Mouse (Mus musculus) bone marrow macrophage, adult 2 months (primary cell): ENCODE data around the gene Dohh. TPM values are rescaled to one million over a fixed set of nuclear protein-coding genes. Genes with fewer than 3 reads are reported as not detected.

Source experiments
- H3K27ac ChIP-seq: 2 replicates; pipeline ENCODE4 v1.5.1; 2012; ENCODE audit warnings: low read depth, low read length; ENCODE audit not compliant: insufficient read depth
- H3K4me1 ChIP-seq: 2 replicates; pipeline ENCODE4 v1.6.1; 2012; ENCODE audit warnings: low read length; ENCODE audit not compliant: control insufficient read depth, insufficient read depth
- H3K4me3 ChIP-seq: 2 replicates; pipeline ENCODE4 v1.5.1; 2012; ENCODE audit warnings: mild to moderate bottlenecking, low read length, moderate library complexity; ENCODE audit not compliant: insufficient read depth
- CTCF ChIP-seq: IDR thresholded peaks from 2 replicates; pipeline ENCODE4 v1.5.1; 2012; ENCODE audit warnings: low read depth, mild to moderate bottlenecking, low read length, moderate library complexity
- POLR2A ChIP-seq: IDR thresholded peaks from 2 replicates; pipeline ENCODE4 v1.6.1; 2012; ENCODE audit warnings: mild to moderate bottlenecking, low read depth, low read length, borderline replicate concordance
- polyA plus RNA-seq: library from polyadenylated mRNA; stranded (reverse); fragments of >200 nt; gene quantifications from 2 replicates; pipeline ENCODE4 v1.2.4, GENCODE M21; 2012; ENCODE audit not compliant: missing spikeins, insufficient read depth, insufficient read length

The Dohh gene
- polyA plus RNA-seq, 1 experiment = 23.1 TPM

GRCm38 (mm10) chr10:81345162-81345534 lies 39.1 kb upstream of the Dohh start:
- TF ChIP-seq CTCF (no peak), POLR2A (no peak)
- H3K27ac ChIP-seq = no peak overlapping the region
- peaks cover 3% of the 10 kb centered on the region; the same call in 1 of the 2 replicates for H3K4me1 ChIP-seq

GRCm38 (mm10) chr10:81346453-81347067 lies 37.7 kb upstream of the Dohh start:
- Histone ChIP-seq H3K4me3 (no peak overlapping the region), H3K4me1 (peaks cover 10% of the 10 kb centered on the region), H3K27ac (no peak overlapping the region)
- TF ChIP-seq CTCF = no peak
- TF ChIP-seq POLR2A = no peak

More at GRCm38 (mm10) chr10:81345162-81345534, 39.1 kb upstream of the Dohh start:
- no peak overlapping the region for H3K4me3 ChIP-seq

GRCm38 (mm10) chr10:81349146-81349545 lies 35.1 kb upstream of the Dohh start:
- H3K4me1 ChIP-seq = peaks cover 22% of the 10 kb centered on the region
- TF ChIP-seq POLR2A (no peak), CTCF (no peak)
- peak overlapping the region; percentile 93 for H3K4me3 ChIP-seq
- 0 out of 2 replicates have a peak overlapping the region, but pooled peaks have one; percentile 62 for H3K27ac ChIP-seq

- Histone ChIP-seq H3K4me1 (peaks cover 28% of the 10 kb centered on the region), H3K4me3 (peak overlapping the region; percentile 93), H3K27ac (peak overlapping the region; percentile 62)
- TF ChIP-seq CTCF = no peak
- no peak for TF ChIP-seq POLR2A
Observed at GRCm38 (mm10) chr10:81349961-81350350, 34.3 kb upstream of the Dohh start.

- peaks cover 33% of the 10 kb centered on the region for H3K4me1 ChIP-seq
Observed at GRCm38 (mm10) chr10:81350351-81351063, 33.7 kb upstream of the Dohh start, which contains the start of gene Hmg20b. Gene Hmg20b, minus strand, starts transcription at chr10:81350480.

GRCm38 (mm10) chr10:81351678-81352291 lies 32.4 kb upstream of the Dohh start:
- no peak for TF ChIP-seq CTCF
- no peak for TF ChIP-seq POLR2A
- Histone ChIP-seq H3K27ac (peak overlapping the region; percentile 59), H3K4me1 (peaks cover 40% of the 10 kb centered on the region), H3K4me3 (peak overlapping the region; percentile 7; the same call in 1 of the 2 replicates)

More at GRCm38 (mm10) chr10:81350351-81351063, 33.7 kb upstream of the Dohh start, which contains the start of gene Hmg20b:
- H3K27ac ChIP-seq = peak within 1 kb of the TSS; percentile 62
- TF ChIP-seq POLR2A = no peak
- peak; percentile 98 for TF ChIP-seq CTCF
- H3K4me3 ChIP-seq = peak within 1 kb of the TSS; percentile 93

GRCm38 (mm10) chr10:81354738-81355477 lies 29.3 kb upstream of the Dohh start:
- TF ChIP-seq CTCF = no peak
- no peak for TF ChIP-seq POLR2A
- Histone ChIP-seq H3K27ac (peak overlapping the region; percentile 98), H3K4me1 (peaks cover 40% of the 10 kb centered on the region), H3K4me3 (no peak overlapping the region)

GRCm38 (mm10) chr10:81355533-81355932 lies 28.7 kb upstream of the Dohh start:
- TF ChIP-seq POLR2A (no peak), CTCF (no peak)
- peak overlapping the region; percentile 98 for H3K27ac ChIP-seq
- H3K4me3 ChIP-seq = no peak overlapping the region
- peaks cover 40% of the 10 kb centered on the region for H3K4me1 ChIP-seq

- Histone ChIP-seq H3K4me3 (peak overlapping the region; percentile 66), H3K4me1 (peaks cover 41% of the 10 kb centered on the region), H3K27ac (peak overlapping the region; percentile 98)
- TF ChIP-seq CTCF (no peak), POLR2A (no peak)
Observed at GRCm38 (mm10) chr10:81356352-81356990, 27.8 kb upstream of the Dohh start.
